Mouse (Mus musculus) heart, embryonic 14.5 days (tissue): ENCODE measurements around the gene BC052040. TPM values are rescaled to one million over a fixed set of nuclear protein-coding genes. Genes with fewer than 3 reads are reported as not detected.

ENCODE experiments used
- ATAC-seq: fragments of 200-750 bp; cut with Nextera tagmentation; 2 replicates; pipeline ENCODE4 v1.8.0; 2017; ENCODE audit warnings: low read depth, moderate TSS enrichment; ENCODE audit not compliant: insufficient number of reproducible peaks, insufficient read depth, low FRiP score
- H3K27ac ChIP-seq, 2 experiments: fragments of 200-500 bp in 1 of 2; fragments of 300-500 bp in 1 of 2; sonication (generic) in 1 of 2; replicated peaks in 1 of 2; 2 replicates each; pipeline ENCODE4 v1.5.1; 2012 to 2014; ENCODE audit warnings: low read depth in 2 of 2, low read length in 2 of 2, control low read depth in 1 of 2, mild to moderate bottlenecking in 1 of 2, mixed read lengths in 1 of 2; ENCODE audit not compliant: control insufficient read depth in 1 of 2, insufficient read depth in 1 of 2
- H3K27me3 ChIP-seq: fragments of 300-500 bp; sonication (generic); 2 replicates; pipeline ENCODE4 v1.6.1; 2014; ENCODE audit warnings: mild to moderate bottlenecking, low read length, control low read depth; ENCODE audit not compliant: control insufficient read depth, insufficient read depth
- H3K36me3 ChIP-seq: fragments of 300-500 bp; sonication (generic); 2 replicates; pipeline ENCODE4 v1.6.1; 2014; ENCODE audit warnings: mild to moderate bottlenecking, control low read depth, low read length, mixed read lengths; ENCODE audit not compliant: control insufficient read depth, insufficient read depth
- H3K4me1 ChIP-seq, 2 experiments: fragments of 200-500 bp in 1 of 2; fragments of 300-500 bp in 1 of 2; sonication (generic) in 1 of 2; 2 replicates each; pipeline ENCODE4 v1.6.1; 2012 to 2014; ENCODE audit warnings: low read length in 2 of 2, control low read depth in 1 of 2, mixed read lengths in 1 of 2; ENCODE audit not compliant: control insufficient read depth in 2 of 2, insufficient read depth in 2 of 2
- H3K4me2 ChIP-seq: fragments of 300-500 bp; sonication (generic); 2 replicates; pipeline ENCODE4 v1.6.1; 2014; ENCODE audit warnings: mild to moderate bottlenecking, low read length
- H3K4me3 ChIP-seq, 2 experiments: fragments of 200-500 bp in 1 of 2; fragments of 300-500 bp in 1 of 2; sonication (generic) in 1 of 2; 2 replicates each; pipeline ENCODE4 v1.5.1; 2012 to 2014; ENCODE audit warnings: low read length in 2 of 2, mild to moderate bottlenecking in 2 of 2, control low read depth in 1 of 2, low read depth in 1 of 2, moderate library complexity in 1 of 2; ENCODE audit not compliant: control insufficient read depth in 1 of 2, insufficient read depth in 1 of 2
- H3K9ac ChIP-seq: fragments of 300-500 bp; sonication (generic); 2 replicates; pipeline ENCODE4 v1.6.1; 2014; ENCODE audit warnings: mild to moderate bottlenecking, low read length
- H3K9me3 ChIP-seq: fragments of 300-500 bp; sonication (generic); 2 replicates; pipeline ENCODE4 v1.6.1; 2016; ENCODE audit warnings: low read length, control low read depth; ENCODE audit not compliant: control insufficient read depth
- WGBS: fragments of 180-500 bp; shearing (Covaris S2); extraction: QIAGEN DNeasy Blood & Tissue Kit; methylation state at CpG from one replicate; pipeline ENCODE4 v1.1.7; 2014; 5-methylcytosine and 5-hydroxymethylcytosine counted together
- polyA plus RNA-seq: library from polyadenylated mRNA; unstranded; fragments of >200 nt; fragmentation: Nextera tagmentation; extraction: Ambion mirVana; gene quantifications from 2 replicates; pipeline ENCODE4 v1.2.1, GENCODE M21; 2014

BC052040 gene
- polyA plus RNA-seq, 1 experiment from 2014 or later, result 9.6 TPM

DNA sequence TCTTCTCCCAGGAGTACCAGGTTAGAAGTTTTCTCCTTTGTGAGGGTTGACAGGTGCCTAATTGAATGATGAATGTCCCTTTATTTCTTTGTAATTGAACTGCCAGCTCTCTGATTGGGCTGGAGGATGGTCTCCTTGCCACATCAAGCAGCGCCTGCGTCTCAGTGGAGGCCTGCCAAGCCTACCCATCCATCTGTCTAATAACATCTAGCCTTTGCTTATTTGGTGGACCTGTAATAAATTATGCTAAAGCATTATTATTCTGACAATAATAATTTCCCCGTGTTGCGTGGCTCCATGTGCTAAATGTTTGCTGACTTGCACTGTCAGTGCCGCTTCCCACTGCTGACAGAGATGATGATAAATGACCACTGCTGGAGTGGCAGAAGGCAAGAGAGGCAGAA lies 49.5 kb downstream of the BC052040 start:
- H3K36me3 ChIP-seq, result 0 out of 2 replicates have a peak, but pooled peaks cover 6% of the 10 kb centered on the region
- H3K4me1 ChIP-seq, result no peaks in the 10 kb centered on the region
- H3K4me3 ChIP-seq, result no peak overlapping the region
- H3K27me3 ChIP-seq, result no peaks in the 10 kb centered on the region
- no peak overlapping the region for H3K4me2 ChIP-seq
- H3K9me3 ChIP-seq, result no peaks in the 10 kb centered on the region
- H3K27ac ChIP-seq, result no peak overlapping the region
- 76% methylated on average over 5 of the region's 5 CpGs for WGBS
- ATAC-seq, result no peak
- no peak overlapping the region for H3K9ac ChIP-seq

DNA sequence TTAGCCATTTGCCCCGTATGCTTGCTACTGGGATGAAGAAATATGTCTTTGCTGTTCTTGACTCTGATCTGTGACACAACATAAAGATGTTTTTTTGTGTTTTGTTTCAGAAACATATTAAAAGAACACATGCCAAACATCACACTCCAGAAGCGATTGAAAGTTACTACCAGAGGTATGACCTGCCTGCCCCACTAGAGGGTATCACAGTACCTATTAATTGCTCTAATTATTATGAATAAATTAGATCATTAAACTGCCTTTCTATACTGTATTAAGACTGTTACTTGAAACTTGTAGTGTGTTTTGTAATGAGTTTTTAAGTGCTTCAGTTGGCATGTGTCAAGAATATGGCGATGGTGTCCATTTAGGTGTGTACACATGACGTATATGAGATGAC lies 50.3 kb downstream of the BC052040 start:
- WGBS, result 93% methylated on average over 4 of the region's 4 CpGs
- H3K36me3 ChIP-seq, result 0 out of 2 replicates have a peak, but pooled peaks cover 6% of the 10 kb centered on the region
- H3K9ac ChIP-seq, result no peak overlapping the region
- H3K9me3 ChIP-seq, result no peaks in the 10 kb centered on the region
- no peak for ATAC-seq
- no peak overlapping the region for H3K4me3 ChIP-seq
- no peak overlapping the region for H3K27ac ChIP-seq
- no peak overlapping the region for H3K4me2 ChIP-seq
- H3K27me3 ChIP-seq, result no peaks in the 10 kb centered on the region
- H3K4me1 ChIP-seq, result no peaks in the 10 kb centered on the region

DNA sequence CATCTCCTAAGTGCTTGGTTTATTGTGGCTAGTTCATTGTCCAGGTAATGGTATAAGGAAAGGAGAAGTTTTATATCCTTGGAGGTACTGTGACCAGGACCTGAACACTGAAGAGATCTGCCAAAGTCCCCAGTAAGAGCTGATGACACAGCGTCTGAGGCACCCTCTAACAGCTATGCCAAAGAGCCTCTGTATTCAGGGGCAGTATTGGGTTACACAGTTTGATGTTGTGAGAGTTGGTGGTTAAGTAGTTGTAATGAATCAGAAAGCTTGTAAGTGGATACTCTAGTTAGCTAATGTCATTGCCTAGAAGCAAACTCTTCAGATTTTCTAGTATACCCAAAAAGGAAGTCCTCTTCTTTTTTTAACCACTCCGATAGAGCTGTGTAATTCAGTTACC lies 68.7 kb downstream of the BC052040 start:
- no peak overlapping the region for H3K4me2 ChIP-seq
- H3K36me3 ChIP-seq, result peaks cover 5% of the 10 kb centered on the region; the same call in 1 of the 2 replicates
- no peak overlapping the region for H3K4me3 ChIP-seq
- H3K9ac ChIP-seq, result no peak overlapping the region
- no peak for ATAC-seq
- H3K27ac ChIP-seq, result no peak overlapping the region
- no peaks in the 10 kb centered on the region for H3K4me1 ChIP-seq
- no peaks in the 10 kb centered on the region for H3K27me3 ChIP-seq
- no peaks in the 10 kb centered on the region for H3K9me3 ChIP-seq
- 70% methylated on average over 2 of the region's 2 CpGs for WGBS

DNA sequence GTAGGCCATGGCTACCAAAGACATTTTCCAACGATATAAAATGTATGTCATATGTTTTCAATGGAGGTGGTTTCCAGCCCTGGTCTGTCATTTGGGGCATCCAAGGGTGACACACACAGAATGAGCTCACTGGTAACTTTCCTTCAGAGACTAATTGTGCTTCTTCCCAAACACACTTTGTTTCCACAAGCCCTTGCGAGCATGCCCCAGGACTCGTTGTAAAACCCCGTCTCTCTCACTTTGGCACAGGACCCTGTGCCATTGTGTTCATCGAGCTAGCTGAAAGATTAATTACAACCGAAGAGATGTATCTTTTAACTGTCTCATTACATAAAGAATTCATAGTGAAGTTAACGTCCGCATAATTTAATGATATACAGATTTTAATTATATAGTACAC lies 78.2 kb downstream of the BC052040 start:
- WGBS, result 91% methylated on average over 8 of the region's 8 CpGs
- Histone ChIP-seq H3K36me3 (peaks cover 6% of the 10 kb centered on the region), H3K9ac (no peak overlapping the region), H3K4me1 (no peaks in the 10 kb centered on the region), H3K4me2 (no peak overlapping the region), H3K9me3 (no peaks in the 10 kb centered on the region), H3K27ac (no peak overlapping the region), H3K4me3 (no peak overlapping the region), H3K27me3 (no peaks in the 10 kb centered on the region)
- ATAC-seq, result no peak

DNA sequence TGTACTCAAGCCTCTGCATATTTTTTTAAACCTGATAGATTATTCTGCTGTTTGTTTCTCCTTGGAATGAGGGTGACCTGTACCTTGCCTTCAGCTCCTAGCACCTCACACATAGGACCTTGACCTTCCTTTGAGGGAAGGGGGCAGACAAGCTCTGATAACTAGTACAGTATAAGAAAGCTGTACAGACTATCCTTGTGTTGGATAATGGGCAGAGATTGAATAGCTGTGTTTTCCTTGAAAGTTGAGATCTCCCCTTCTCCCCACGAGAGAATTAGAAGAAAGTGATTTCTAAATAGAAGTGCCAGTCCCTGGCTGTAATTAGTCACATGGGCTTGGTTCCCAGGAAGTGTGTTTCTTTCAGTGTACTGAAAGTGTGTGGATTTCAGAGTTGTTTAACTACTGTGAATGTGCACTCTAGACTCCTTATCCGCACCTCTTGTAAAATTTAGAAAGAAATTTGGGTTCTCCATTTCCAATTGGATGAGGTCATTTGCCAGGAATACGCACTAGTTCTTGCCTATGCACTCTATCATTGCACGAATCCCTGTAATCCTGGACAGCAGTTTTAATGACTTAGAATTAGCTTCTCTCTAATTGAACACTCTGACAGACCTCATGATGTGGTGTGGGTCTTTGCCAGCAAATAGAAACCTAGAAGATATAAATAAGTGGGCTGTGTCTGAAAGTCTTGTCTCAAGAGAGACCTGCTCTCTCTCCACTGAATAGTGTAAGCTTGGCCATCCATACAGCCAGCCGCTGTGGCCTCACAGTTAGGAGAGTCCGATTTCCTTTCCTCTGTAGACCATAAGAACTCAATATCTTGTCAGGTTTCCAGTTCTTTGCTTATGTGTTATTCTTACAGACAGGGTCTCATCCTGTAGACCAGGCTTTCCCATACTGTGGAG lies 79.0 kb downstream of the BC052040 start:
- H3K4me1 ChIP-seq, result no peaks in the 10 kb centered on the region
- no peak overlapping the region for H3K4me2 ChIP-seq
- H3K27me3 ChIP-seq, result no peaks in the 10 kb centered on the region
- H3K27ac ChIP-seq, result no peak overlapping the region
- H3K9me3 ChIP-seq, result no peaks in the 10 kb centered on the region
- ATAC-seq, result no peak
- H3K9ac ChIP-seq, result no peak overlapping the region
- 84% methylated on average over 6 of the region's 6 CpGs for WGBS
- H3K4me3 ChIP-seq, result no peak overlapping the region
- peaks cover 6% of the 10 kb centered on the region for H3K36me3 ChIP-seq

DNA sequence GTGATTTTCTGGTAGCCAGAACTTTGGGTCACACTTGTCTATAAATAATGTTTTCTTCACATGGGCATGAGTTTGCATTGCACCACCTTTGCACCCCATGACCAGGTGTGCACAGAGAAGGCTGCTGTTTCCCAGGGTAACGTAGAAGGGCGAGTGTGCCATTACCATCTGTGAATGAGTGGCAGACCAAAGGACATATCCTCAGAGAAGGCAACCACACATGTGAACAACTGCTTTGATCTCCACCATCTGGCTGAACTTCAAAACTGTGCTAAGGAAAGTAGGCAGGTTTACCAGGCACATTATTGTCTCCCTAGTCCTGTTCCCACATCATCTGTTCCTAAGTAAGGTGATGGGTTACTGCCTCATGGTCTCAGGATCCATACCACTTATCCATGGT lies 86.0 kb downstream of the BC052040 start:
- Histone ChIP-seq H3K27me3 (no peaks in the 10 kb centered on the region), H3K27ac (no peak overlapping the region), H3K4me3 (no peak overlapping the region), H3K4me1 (0 out of 4 replicates have a peak, but pooled peaks cover 0 to 6% of the 10 kb centered on the region in 2 experiments), H3K4me2 (no peak overlapping the region), H3K9ac (no peak overlapping the region), H3K36me3 (peaks cover 19% of the 10 kb centered on the region), H3K9me3 (no peaks in the 10 kb centered on the region)
- 96% methylated on average over 2 of the region's 2 CpGs for WGBS
- no peak for ATAC-seq

GRCm38 (mm10) chr2:115673054-115673660 lies 91.6 kb downstream of the BC052040 start:
- 92% methylated on average over 7 of the region's 7 CpGs for WGBS
- no peak for ATAC-seq
- H3K27ac ChIP-seq, result no peak overlapping the region

More at GRCm38 (mm10) chr2:115673054-115673660, 91.6 kb downstream of the BC052040 start:
- H3K9me3 ChIP-seq, result no peaks in the 10 kb centered on the region
- no peak overlapping the region for H3K9ac ChIP-seq
- H3K4me1 ChIP-seq, result 0 out of 4 replicates have a peak, but pooled peaks cover 0 to 6% of the 10 kb centered on the region in 2 experiments
- no peaks in the 10 kb centered on the region for H3K27me3 ChIP-seq
- no peak overlapping the region for H3K4me2 ChIP-seq
- H3K4me3 ChIP-seq, result no peak overlapping the region
- peaks cover 6% of the 10 kb centered on the region; the same call in 1 of the 2 replicates for H3K36me3 ChIP-seq
